Mouse (Mus musculus): ENCODE results near the gene Nadk2. TPM values are rescaled to one million over a fixed set of nuclear protein-coding genes. Genes with fewer than 3 reads are reported as not detected.

Gene Nadk2
- polyA plus RNA-seq, 1 experiment, result not detected

DNA sequence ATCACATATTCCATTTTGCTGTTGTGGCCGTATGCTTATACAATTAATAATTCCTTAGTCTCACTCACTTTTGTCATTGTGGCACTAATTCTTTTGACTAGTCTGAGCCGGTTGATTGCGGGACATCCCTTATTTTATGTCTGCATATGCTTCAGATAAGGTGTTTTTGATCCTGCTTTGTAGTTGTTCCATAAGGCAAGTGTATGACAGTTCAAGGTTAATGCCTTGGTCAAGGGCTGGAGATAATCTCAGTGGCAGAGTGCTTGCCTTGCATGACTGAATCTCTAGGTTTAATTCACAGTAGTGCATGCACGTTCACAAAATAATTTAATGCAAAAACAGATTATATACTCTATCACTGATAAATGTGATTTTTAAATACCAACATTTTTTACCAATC lies 25.8 kb downstream of the Nadk2 start:
- 92% methylated on average over 4 of the region's 4 CpGs for WGBS
- no peak for TF ChIP-seq CTCF (IDR thresholded peaks at IDR 0.05; ENCODE audit: insufficient read depth, low read depth, low read length)
- TF ChIP-seq POLR2A (IDR thresholded peaks at IDR 0.05; ENCODE audit: insufficient read depth, low read depth, low read length), result no peak
- Histone ChIP-seq H3K4me1 (ENCODE audit: control insufficient read depth, insufficient read depth, low read length) (peaks cover 12% of the 10 kb centered on the region), H3K27ac (ENCODE audit: insufficient read depth, low read depth, low read length) (no peak overlapping the region), H3K4me3 (ENCODE audit: insufficient read depth, low read depth, low read length) (no peak overlapping the region)

DNA sequence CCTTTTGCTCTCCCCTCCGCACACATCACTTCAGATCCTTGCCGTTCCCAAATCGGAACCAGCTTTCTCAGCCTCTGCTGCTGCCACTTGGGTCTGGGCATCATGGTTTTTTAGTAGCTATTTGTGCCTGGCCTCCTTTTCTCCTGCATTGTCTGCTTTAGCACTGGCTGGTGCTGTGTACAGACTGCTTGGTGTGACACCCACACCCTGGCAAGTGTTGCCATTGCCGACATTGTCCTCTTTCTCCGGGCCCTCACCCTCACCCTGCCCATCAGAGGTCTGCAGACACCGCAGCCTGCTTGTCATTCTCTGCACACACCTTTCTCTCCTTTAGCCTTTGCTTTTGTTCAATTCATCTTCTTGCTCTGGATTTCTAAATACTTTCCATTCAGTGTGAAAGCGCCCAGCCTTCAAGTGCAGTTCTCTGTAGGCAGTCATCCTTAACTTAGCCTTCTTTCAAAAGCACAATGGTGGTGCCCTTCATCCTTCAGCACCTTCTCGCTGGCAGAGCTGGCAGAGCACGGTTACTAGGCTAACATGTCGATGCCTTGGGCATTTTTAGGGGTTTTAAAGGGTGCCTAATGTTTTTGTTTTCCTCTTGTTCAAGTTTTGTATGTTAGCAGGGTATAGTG lies 29.5 kb downstream of the Nadk2 start:
- TF ChIP-seq POLR2A (IDR thresholded peaks at IDR 0.05; ENCODE audit: insufficient read depth, low read depth, low read length) (no peak), CTCF (IDR thresholded peaks at IDR 0.05; ENCODE audit: insufficient read depth, low read depth, low read length) (no peak)
- peak overlapping the region; percentile 17; the same call in 1 of the 2 replicates for H3K27ac ChIP-seq (ENCODE audit: insufficient read depth, low read depth, low read length)
- peaks cover 7% of the 10 kb centered on the region; the same call in 1 of the 2 replicates for H3K4me1 ChIP-seq (ENCODE audit: control insufficient read depth, insufficient read depth, low read length)
- no peak overlapping the region for H3K4me3 ChIP-seq (ENCODE audit: insufficient read depth, low read depth, low read length)
- WGBS, result 45% methylated on average over 10 of the region's 10 CpGs

DNA sequence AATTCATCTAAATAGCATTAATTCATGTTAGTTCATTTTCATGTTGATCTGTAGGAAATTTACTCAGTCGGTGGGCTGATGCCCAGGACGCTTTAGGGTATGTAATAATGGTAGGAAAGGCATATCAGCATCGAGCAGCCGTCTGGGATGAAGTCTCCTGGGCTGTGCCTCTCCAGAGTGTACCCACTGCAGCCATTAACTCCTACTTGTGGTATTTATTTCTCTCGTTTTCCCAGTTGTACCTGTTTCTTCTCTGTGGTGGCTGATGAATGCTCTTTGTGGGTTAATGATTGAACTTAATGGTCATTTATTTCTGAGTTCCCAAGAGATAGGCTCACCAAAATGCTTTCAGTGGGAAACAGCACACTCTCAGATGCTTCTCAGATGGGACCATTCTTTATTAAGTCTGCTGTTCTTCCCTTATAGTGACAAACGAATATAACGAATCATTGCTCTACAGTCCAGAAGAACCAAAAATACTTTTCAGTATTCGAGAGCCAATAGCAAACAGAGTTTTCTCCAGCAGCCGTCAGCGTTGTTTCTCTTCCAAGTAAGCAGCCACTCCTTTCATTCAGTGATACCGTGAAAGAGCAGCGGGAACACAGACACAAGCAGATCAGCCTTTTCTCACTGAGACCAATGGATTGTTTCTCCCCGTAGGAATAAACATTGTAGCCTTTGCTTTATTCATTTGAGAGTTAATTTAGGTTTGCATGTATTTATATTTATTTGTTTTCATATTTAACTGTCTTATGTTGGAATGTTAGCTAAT lies 35.4 kb downstream of the Nadk2 start:
- 65% methylated on average over 13 of the region's 13 CpGs for WGBS
- no peak for TF ChIP-seq CTCF (IDR thresholded peaks at IDR 0.05; ENCODE audit: insufficient read depth, low read depth, low read length)
- TF ChIP-seq POLR2A (IDR thresholded peaks at IDR 0.05; ENCODE audit: insufficient read depth, low read depth, low read length), result no peak

DNA sequence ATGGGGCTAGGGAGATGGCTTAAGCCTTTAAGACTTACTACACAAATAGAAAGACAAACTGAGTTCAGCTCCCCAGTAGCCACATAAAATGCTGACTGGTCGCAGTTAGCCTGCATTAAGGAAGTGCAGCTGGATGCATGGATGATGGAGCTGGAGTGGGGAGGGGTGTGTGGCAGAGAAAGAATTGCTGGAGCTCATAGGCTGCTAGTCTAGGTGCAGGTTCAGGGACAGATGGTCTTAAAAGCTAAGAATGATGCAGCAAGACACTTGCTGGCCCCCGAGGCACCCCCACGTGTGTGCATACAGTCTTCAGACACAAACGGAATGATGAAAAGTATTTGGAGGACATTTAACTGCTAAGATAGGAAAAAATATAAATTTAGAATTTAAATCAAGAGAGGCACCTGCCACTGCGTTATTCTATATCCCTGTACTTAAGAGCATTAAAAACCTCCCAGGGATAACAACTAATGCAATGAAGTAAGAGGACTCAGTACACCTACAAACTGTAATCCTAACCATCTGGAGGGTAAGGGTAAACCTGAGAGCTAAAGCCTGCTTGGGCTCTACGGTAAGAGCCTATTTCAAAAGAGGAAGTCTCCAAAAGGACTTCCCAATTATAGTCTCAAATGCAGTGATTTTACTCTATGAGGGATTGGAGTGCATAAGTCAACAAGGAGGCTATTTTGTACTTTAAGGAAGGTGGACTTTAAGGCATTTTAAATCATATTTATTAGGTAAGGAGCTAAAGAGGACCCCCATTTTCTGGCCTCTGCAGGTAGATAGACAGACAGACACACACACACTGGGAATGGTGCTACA lies 39.7 kb downstream of the Nadk2 start:
- TF ChIP-seq POLR2A (IDR thresholded peaks at IDR 0.05; ENCODE audit: insufficient read depth, low read depth, low read length) (no peak), CTCF (IDR thresholded peaks at IDR 0.05; ENCODE audit: insufficient read depth, low read depth, low read length) (no peak)
- Histone ChIP-seq H3K27ac (ENCODE audit: insufficient read depth, low read depth, low read length) (no peak overlapping the region), H3K4me1 (ENCODE audit: control insufficient read depth, insufficient read depth, low read length) (no peaks in the 10 kb centered on the region), H3K4me3 (ENCODE audit: insufficient read depth, low read depth, low read length) (no peak overlapping the region)
- WGBS, result 83% methylated on average over 6 of the region's 6 CpGs

More for the DNA sequence above, 35.4 kb downstream of the Nadk2 start:
- Histone ChIP-seq H3K4me1 (ENCODE audit: control insufficient read depth, insufficient read depth, low read length) (no peaks in the 10 kb centered on the region), H3K27ac (ENCODE audit: insufficient read depth, low read depth, low read length) (no peak overlapping the region), H3K4me3 (ENCODE audit: insufficient read depth, low read depth, low read length) (no peak overlapping the region)

DNA sequence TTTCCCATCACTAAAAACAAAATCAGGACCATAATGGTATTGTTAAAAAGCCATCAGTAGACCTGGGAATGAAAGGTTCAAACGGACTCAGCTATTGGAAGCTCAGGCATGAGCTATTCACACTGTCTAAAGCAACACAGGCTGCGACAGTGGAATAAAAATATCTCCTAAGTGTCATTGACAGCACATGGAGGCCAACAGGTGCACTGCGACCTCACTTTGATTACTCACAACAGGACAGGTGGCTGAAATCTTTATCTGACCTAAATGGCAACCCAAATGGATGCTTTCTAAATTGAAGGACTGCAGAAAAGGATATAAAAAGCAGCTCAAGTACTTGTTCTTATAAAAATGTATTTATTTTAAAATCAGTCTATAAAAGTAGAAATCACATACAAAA lies 40.6 kb downstream of the Nadk2 start:
- TF ChIP-seq POLR2A (IDR thresholded peaks at IDR 0.05; ENCODE audit: insufficient read depth, low read depth, low read length) (no peak), CTCF (IDR thresholded peaks at IDR 0.05; ENCODE audit: insufficient read depth, low read depth, low read length) (no peak)
- 78% methylated on average over 3 of the region's 3 CpGs for WGBS
- no peaks in the 10 kb centered on the region for H3K4me1 ChIP-seq (ENCODE audit: control insufficient read depth, insufficient read depth, low read length)
- no peak overlapping the region for H3K27ac ChIP-seq (ENCODE audit: insufficient read depth, low read depth, low read length)
- H3K4me3 ChIP-seq (ENCODE audit: insufficient read depth, low read depth, low read length), result no peak overlapping the region

DNA sequence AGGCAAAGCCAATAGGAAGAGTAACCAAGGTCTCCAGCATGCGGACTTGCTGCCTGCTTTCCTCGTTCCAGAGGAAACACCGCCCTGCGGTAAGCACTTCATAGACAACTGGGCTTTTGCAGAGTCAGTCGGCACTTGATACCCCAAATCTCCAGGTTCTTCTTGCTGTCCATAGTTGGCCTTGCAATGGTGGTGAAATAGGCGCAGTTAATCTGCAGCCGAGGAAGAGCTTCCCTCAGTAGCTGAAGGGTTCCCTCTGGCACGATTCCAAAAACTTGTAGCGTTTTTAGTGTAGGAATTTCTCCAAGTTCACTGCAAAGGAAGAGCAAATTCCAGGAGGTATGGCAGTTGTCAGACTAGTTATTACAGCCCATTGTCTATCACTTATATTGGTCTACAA lies 42.5 kb downstream of the Nadk2 start:
- TF ChIP-seq CTCF (IDR thresholded peaks at IDR 0.05; ENCODE audit: insufficient read depth, low read depth, low read length) (no peak), POLR2A (IDR thresholded peaks at IDR 0.05; ENCODE audit: insufficient read depth, low read depth, low read length) (no peak)
- Histone ChIP-seq H3K4me3 (ENCODE audit: insufficient read depth, low read depth, low read length) (no peak overlapping the region), H3K4me1 (ENCODE audit: control insufficient read depth, insufficient read depth, low read length) (no peaks in the 10 kb centered on the region), H3K27ac (ENCODE audit: insufficient read depth, low read depth, low read length) (no peak overlapping the region)
- 68% methylated on average over 9 of the region's 9 CpGs for WGBS

DNA sequence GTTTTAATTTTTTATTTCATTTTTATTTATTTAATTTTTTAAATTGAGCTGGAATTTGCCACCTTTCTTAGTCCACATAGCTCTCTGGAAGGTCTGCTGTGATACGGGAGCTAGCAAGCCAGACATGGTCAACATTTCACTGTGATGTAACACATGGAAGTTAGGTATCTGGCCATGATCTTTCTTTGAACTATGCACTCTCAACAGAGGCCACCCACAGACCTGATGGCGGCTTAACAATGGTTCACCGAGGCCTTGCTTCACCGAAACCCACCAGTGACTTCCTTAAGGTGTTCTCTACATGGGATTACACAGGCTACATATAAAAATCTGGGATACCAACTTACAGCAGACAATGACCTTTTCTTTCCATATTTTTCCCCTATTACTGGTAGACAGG lies 43.1 kb downstream of the Nadk2 start:
- no peak for TF ChIP-seq POLR2A (IDR thresholded peaks at IDR 0.05; ENCODE audit: insufficient read depth, low read depth, low read length)
- no peak for TF ChIP-seq CTCF (IDR thresholded peaks at IDR 0.05; ENCODE audit: insufficient read depth, low read depth, low read length)
- Histone ChIP-seq H3K4me1 (ENCODE audit: control insufficient read depth, insufficient read depth, low read length) (no peaks in the 10 kb centered on the region), H3K27ac (ENCODE audit: insufficient read depth, low read depth, low read length) (no peak overlapping the region), H3K4me3 (ENCODE audit: insufficient read depth, low read depth, low read length) (no peak overlapping the region)
- WGBS, result 88% methylated on average over 4 of the region's 4 CpGs

DNA sequence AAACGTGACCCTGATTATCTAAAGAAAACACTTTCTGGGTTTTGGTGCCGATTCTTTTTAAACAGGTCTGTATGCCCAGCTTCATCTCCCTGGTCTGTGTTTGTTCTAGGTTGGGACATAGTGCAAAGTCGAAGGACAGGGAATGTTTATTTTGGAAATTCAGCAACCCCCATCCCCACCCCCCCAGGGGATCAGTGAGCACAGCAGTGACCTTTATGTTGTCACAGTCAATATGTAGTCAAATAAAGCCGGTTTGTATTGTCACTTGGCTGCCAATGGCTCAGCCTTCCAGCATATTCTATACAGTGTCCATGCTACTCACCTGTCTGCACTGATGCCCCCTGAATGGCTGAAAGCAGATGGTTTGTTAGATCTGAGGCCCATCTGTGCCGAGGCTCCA lies 43.5 kb downstream of the Nadk2 start:
- WGBS, result 79% methylated on average over 5 of the region's 5 CpGs
- Histone ChIP-seq H3K4me3 (ENCODE audit: insufficient read depth, low read depth, low read length) (no peak overlapping the region), H3K4me1 (ENCODE audit: control insufficient read depth, insufficient read depth, low read length) (no peaks in the 10 kb centered on the region), H3K27ac (ENCODE audit: insufficient read depth, low read depth, low read length) (no peak overlapping the region)
- no peak for TF ChIP-seq CTCF (IDR thresholded peaks at IDR 0.05; ENCODE audit: insufficient read depth, low read depth, low read length)
- TF ChIP-seq POLR2A (IDR thresholded peaks at IDR 0.05; ENCODE audit: insufficient read depth, low read depth, low read length), result no peak

DNA sequence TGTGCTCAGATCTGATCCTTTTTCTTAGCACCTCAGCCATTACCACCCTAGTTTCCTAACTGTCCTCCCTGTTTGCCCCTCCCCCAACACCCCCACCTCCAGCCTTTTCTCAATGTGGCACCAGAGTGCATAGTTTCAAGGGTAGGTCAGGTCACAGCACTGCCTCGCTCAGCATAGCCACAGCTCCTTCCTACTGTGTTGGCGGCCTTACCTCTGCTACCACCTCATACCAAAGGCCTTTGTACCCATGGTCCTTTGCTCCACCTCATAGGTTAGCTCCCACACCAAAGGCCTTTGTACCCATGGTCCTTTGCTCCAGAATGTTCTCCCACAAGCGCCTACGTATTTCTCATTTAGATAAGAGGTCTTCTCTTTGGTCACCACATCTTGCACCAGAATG lies 47.8 kb downstream of the Nadk2 start:
- Histone ChIP-seq H3K27ac (ENCODE audit: insufficient read depth, low read depth, low read length) (no peak overlapping the region), H3K4me3 (ENCODE audit: insufficient read depth, low read depth, low read length) (no peak overlapping the region), H3K4me1 (ENCODE audit: control insufficient read depth, insufficient read depth, low read length) (no peaks in the 10 kb centered on the region)
- TF ChIP-seq POLR2A (IDR thresholded peaks at IDR 0.05; ENCODE audit: insufficient read depth, low read depth, low read length), result no peak
- no peak for TF ChIP-seq CTCF (IDR thresholded peaks at IDR 0.05; ENCODE audit: insufficient read depth, low read depth, low read length)
- WGBS, result 93% methylated on average over 4 of the region's 4 CpGs
